Mouse (Mus musculus): Measurements from ENCODE around the gene Phc2. TPM values are rescaled to one million over a fixed set of nuclear protein-coding genes. Genes with fewer than 3 reads are reported as not detected.

Gene Phc2
- polyA plus RNA-seq, 1 experiment, result 64.6 TPM

GRCm38 (mm10) chr4:128681126-128681525 is 26.6 kb downstream of the Phc2 start:
- TF ChIP-seq CTCF (conservative IDR thresholded peaks at IDR 0.05; ENCODE audit: insufficient read depth, insufficient read length, low read depth, low read length), result peak; percentile 64
- TF ChIP-seq POLR2A (IDR thresholded peaks at IDR 0.05; ENCODE audit: low read depth, low read length), result no peak
- Histone ChIP-seq H3K4me1 (ENCODE audit: control insufficient read depth, insufficient read depth, low read length) (0 out of 2 replicates have a peak, but pooled peaks cover 4% of the 10 kb centered on the region), H3K36me3 (ENCODE audit: control insufficient read depth, insufficient read depth, low read length) (no peaks in the 10 kb centered on the region), H3K27me3 (replicated peaks; ENCODE audit: control insufficient read depth, insufficient read depth, low read length) (no peaks in the 10 kb centered on the region), H3K27ac (ENCODE audit: insufficient read depth, low read depth, low read length) (no peak overlapping the region), H3K4me3 (ENCODE audit: insufficient read depth, low read depth, low read length) (no peak overlapping the region)
- DNase-seq, result peak; percentile 64
- 54% methylated on average over 8 of the region's 8 CpGs for WGBS

GRCm38 (mm10) chr4:128682281-128682680 is 27.8 kb downstream of the Phc2 start:
- no peak for DNase-seq
- Histone ChIP-seq H3K4me3 (ENCODE audit: insufficient read depth, low read depth, low read length) (no peak overlapping the region), H3K36me3 (ENCODE audit: control insufficient read depth, insufficient read depth, low read length) (no peaks in the 10 kb centered on the region), H3K27me3 (replicated peaks; ENCODE audit: control insufficient read depth, insufficient read depth, low read length) (no peaks in the 10 kb centered on the region), H3K27ac (ENCODE audit: insufficient read depth, low read depth, low read length) (no peak overlapping the region), H3K4me1 (ENCODE audit: control insufficient read depth, insufficient read depth, low read length) (0 out of 2 replicates have a peak, but pooled peaks cover 4% of the 10 kb centered on the region)
- whole genome bisulfite sequencing, result 94% methylated on average over 13 of the region's 13 CpGs
- TF ChIP-seq POLR2A (IDR thresholded peaks at IDR 0.05; ENCODE audit: low read depth, low read length), result no peak
- no peak for TF ChIP-seq CTCF (conservative IDR thresholded peaks at IDR 0.05; ENCODE audit: insufficient read depth, insufficient read length, low read depth, low read length)

- 79% methylated on average over 3 of the region's 3 CpGs for WGBS
- no peak overlapping the region for H3K27ac ChIP-seq (ENCODE audit: insufficient read depth, low read depth, low read length)
These were observed 29.2 kb downstream of the Phc2 start for GRCm38 (mm10) chr4:128683706-128684105.

GRCm38 (mm10) chr4:128684108-128684507 is 29.6 kb downstream of the Phc2 start:
- Histone ChIP-seq H3K36me3 (ENCODE audit: control insufficient read depth, insufficient read depth, low read length) (no peaks in the 10 kb centered on the region), H3K27ac (ENCODE audit: insufficient read depth, low read depth, low read length) (no peak overlapping the region), H3K4me3 (ENCODE audit: insufficient read depth, low read depth, low read length) (no peak overlapping the region), H3K4me1 (ENCODE audit: control insufficient read depth, insufficient read depth, low read length) (0 out of 2 replicates have a peak, but pooled peaks cover 4% of the 10 kb centered on the region), H3K27me3 (replicated peaks; ENCODE audit: control insufficient read depth, insufficient read depth, low read length) (no peaks in the 10 kb centered on the region)
- DNase-seq, result no peak
- 92% methylated on average over 11 of the region's 11 CpGs for WGBS
- TF ChIP-seq POLR2A (IDR thresholded peaks at IDR 0.05; ENCODE audit: low read depth, low read length), result no peak
- no peak for TF ChIP-seq CTCF (conservative IDR thresholded peaks at IDR 0.05; ENCODE audit: insufficient read depth, insufficient read length, low read depth, low read length)

More at GRCm38 (mm10) chr4:128683706-128684105, 29.2 kb downstream of the Phc2 start:
- no peak for DNase-seq
- Histone ChIP-seq H3K4me3 (ENCODE audit: insufficient read depth, low read depth, low read length) (no peak overlapping the region), H3K27me3 (replicated peaks; ENCODE audit: control insufficient read depth, insufficient read depth, low read length) (no peaks in the 10 kb centered on the region), H3K36me3 (ENCODE audit: control insufficient read depth, insufficient read depth, low read length) (no peaks in the 10 kb centered on the region), H3K4me1 (ENCODE audit: control insufficient read depth, insufficient read depth, low read length) (0 out of 2 replicates have a peak, but pooled peaks cover 4% of the 10 kb centered on the region)
- TF ChIP-seq CTCF (conservative IDR thresholded peaks at IDR 0.05; ENCODE audit: insufficient read depth, insufficient read length, low read depth, low read length) (no peak), POLR2A (IDR thresholded peaks at IDR 0.05; ENCODE audit: low read depth, low read length) (no peak)

- WGBS, result 58% methylated on average over 6 of the region's 6 CpGs
- Histone ChIP-seq H3K36me3 (ENCODE audit: control insufficient read depth, insufficient read depth, low read length) (no peaks in the 10 kb centered on the region), H3K27me3 (replicated peaks; ENCODE audit: control insufficient read depth, insufficient read depth, low read length) (no peaks in the 10 kb centered on the region), H3K27ac (ENCODE audit: insufficient read depth, low read depth, low read length) (no peak overlapping the region), H3K4me1 (ENCODE audit: control insufficient read depth, insufficient read depth, low read length) (no peaks in the 10 kb centered on the region), H3K4me3 (ENCODE audit: insufficient read depth, low read depth, low read length) (no peak overlapping the region)
- no peak for DNase-seq
- TF ChIP-seq CTCF (conservative IDR thresholded peaks at IDR 0.05; ENCODE audit: insufficient read depth, insufficient read length, low read depth, low read length), result no peak
- TF ChIP-seq POLR2A (IDR thresholded peaks at IDR 0.05; ENCODE audit: low read depth, low read length), result no peak
These were observed 34.0 kb downstream of the Phc2 start for GRCm38 (mm10) chr4:128688513-128688913.

GRCm38 (mm10) chr4:128688976-128689375 is 34.5 kb downstream of the Phc2 start:
- DNase-seq, result no peak
- Histone ChIP-seq H3K27ac (ENCODE audit: insufficient read depth, low read depth, low read length) (no peak overlapping the region), H3K27me3 (replicated peaks; ENCODE audit: control insufficient read depth, insufficient read depth, low read length) (no peaks in the 10 kb centered on the region), H3K4me1 (ENCODE audit: control insufficient read depth, insufficient read depth, low read length) (no peaks in the 10 kb centered on the region), H3K36me3 (ENCODE audit: control insufficient read depth, insufficient read depth, low read length) (no peaks in the 10 kb centered on the region), H3K4me3 (ENCODE audit: insufficient read depth, low read depth, low read length) (no peak overlapping the region)
- TF ChIP-seq POLR2A (IDR thresholded peaks at IDR 0.05; ENCODE audit: low read depth, low read length), result no peak
- no peak for TF ChIP-seq CTCF (conservative IDR thresholded peaks at IDR 0.05; ENCODE audit: insufficient read depth, insufficient read length, low read depth, low read length)
- 64% methylated on average over 9 of the region's 9 CpGs for WGBS

GRCm38 (mm10) chr4:128689739-128690304 is 35.3 kb downstream of the Phc2 start:
- no peaks in the 10 kb centered on the region for H3K4me1 ChIP-seq (ENCODE audit: control insufficient read depth, insufficient read depth, low read length)

More at GRCm38 (mm10) chr4:128689739-128690304, 35.3 kb downstream of the Phc2 start:
- WGBS, result 60% methylated on average over 6 of the region's 6 CpGs
- no peak overlapping the region for H3K27ac ChIP-seq (ENCODE audit: insufficient read depth, low read depth, low read length)
- no peak for DNase-seq
- no peak overlapping the region for H3K4me3 ChIP-seq (ENCODE audit: insufficient read depth, low read depth, low read length)
- TF ChIP-seq POLR2A (IDR thresholded peaks at IDR 0.05; ENCODE audit: low read depth, low read length), result no peak
- TF ChIP-seq CTCF (conservative IDR thresholded peaks at IDR 0.05; ENCODE audit: insufficient read depth, insufficient read length, low read depth, low read length), result no peak
- H3K27me3 ChIP-seq (replicated peaks; ENCODE audit: control insufficient read depth, insufficient read depth, low read length), result no peaks in the 10 kb centered on the region
- H3K36me3 ChIP-seq (ENCODE audit: control insufficient read depth, insufficient read depth, low read length), result no peaks in the 10 kb centered on the region

All from kidney, adult 2 months (tissue).